Mouse (Mus musculus): ENCODE results near the gene Lhx8. TPM values are rescaled to one million over a fixed set of nuclear protein-coding genes. Genes with fewer than 3 reads are reported as not detected.

Lhx8 gene
- polyA plus RNA-seq, 1 experiment = 0.14 TPM

- no peak overlapping the region for H3K4me3 ChIP-seq (replicated peaks; ENCODE audit: extremely low read depth, low read depth, low read length)
- DNase-seq = no peak
- H3K4me1 ChIP-seq (ENCODE audit: control insufficient read depth, insufficient read depth, low read length) = peaks cover 4% of the 10 kb centered on the region
- TF ChIP-seq CTCF (IDR thresholded peaks at IDR 0.05; ENCODE audit: insufficient read depth, low read length) (no peak), POLR2A (IDR thresholded peaks at IDR 0.05; ENCODE audit: borderline replicate concordance, extremely low read depth, low read depth, low read length) (no peak)
- WGBS = 4% methylated on average over 86 of the region's 86 CpGs
These were observed 2.4 kb downstream of the Lhx8 start for GRCm38 (mm10) chr3:154327883-154328720.

GRCm38 (mm10) chr3:154327110-154327882, 3.2 kb downstream of the Lhx8 start:
- TF ChIP-seq POLR2A (IDR thresholded peaks at IDR 0.05; ENCODE audit: borderline replicate concordance, extremely low read depth, low read depth, low read length) (no peak), CTCF (IDR thresholded peaks at IDR 0.05; ENCODE audit: insufficient read depth, low read length) (no peak)
- Histone ChIP-seq H3K4me3 (replicated peaks; ENCODE audit: extremely low read depth, low read depth, low read length) (no peak overlapping the region), H3K4me1 (ENCODE audit: control insufficient read depth, insufficient read depth, low read length) (peaks cover 2% of the 10 kb centered on the region)
- no peak for DNase-seq
- 12% methylated on average over 13 of the region's 13 CpGs for WGBS

GRCm38 (mm10) chr3:154321921-154322574, 8.4 kb downstream of the Lhx8 start:
- no peak for DNase-seq
- 56% methylated on average over 13 of the region's 13 CpGs for WGBS
- no peaks in the 10 kb centered on the region for H3K4me1 ChIP-seq (ENCODE audit: control insufficient read depth, insufficient read depth, low read length)
- no peak overlapping the region for H3K4me3 ChIP-seq (replicated peaks; ENCODE audit: extremely low read depth, low read depth, low read length)
- TF ChIP-seq POLR2A (IDR thresholded peaks at IDR 0.05; ENCODE audit: borderline replicate concordance, extremely low read depth, low read depth, low read length) (no peak), CTCF (IDR thresholded peaks at IDR 0.05; ENCODE audit: insufficient read depth, low read length) (no peak)

- no peak for DNase-seq
- H3K4me1 ChIP-seq (ENCODE audit: control insufficient read depth, insufficient read depth, low read length) = no peaks in the 10 kb centered on the region
- no peak overlapping the region for H3K4me3 ChIP-seq (replicated peaks; ENCODE audit: extremely low read depth, low read depth, low read length)
- WGBS = 17% methylated on average over 5 of the region's 5 CpGs
- TF ChIP-seq CTCF (IDR thresholded peaks at IDR 0.05; ENCODE audit: insufficient read depth, low read length) (peak; percentile 59), POLR2A (IDR thresholded peaks at IDR 0.05; ENCODE audit: borderline replicate concordance, extremely low read depth, low read depth, low read length) (no peak)
These were observed 12.7 kb downstream of the Lhx8 start for GRCm38 (mm10) chr3:154317651-154318248.

GRCm38 (mm10) chr3:154305163-154305884, 25.1 kb downstream of the Lhx8 start:
- TF ChIP-seq CTCF (IDR thresholded peaks at IDR 0.05; ENCODE audit: insufficient read depth, low read length) (no peak), POLR2A (IDR thresholded peaks at IDR 0.05; ENCODE audit: borderline replicate concordance, extremely low read depth, low read depth, low read length) (no peak)
- no peak for DNase-seq
- Histone ChIP-seq H3K4me1 (ENCODE audit: control insufficient read depth, insufficient read depth, low read length) (no peaks in the 10 kb centered on the region), H3K4me3 (replicated peaks; ENCODE audit: extremely low read depth, low read depth, low read length) (no peak overlapping the region)
- WGBS = 51% methylated on average over 16 of the region's 16 CpGs

GRCm38 (mm10) chr3:154301102-154301501, 29.4 kb downstream of the Lhx8 start:
- TF ChIP-seq POLR2A (IDR thresholded peaks at IDR 0.05; ENCODE audit: borderline replicate concordance, extremely low read depth, low read depth, low read length) = no peak
- no peak for TF ChIP-seq CTCF (IDR thresholded peaks at IDR 0.05; ENCODE audit: insufficient read depth, low read length)
- no peaks in the 10 kb centered on the region for H3K4me1 ChIP-seq (ENCODE audit: control insufficient read depth, insufficient read depth, low read length)
- 60% methylated on average over 4 of the region's 4 CpGs for WGBS
- no peak overlapping the region for H3K4me3 ChIP-seq (replicated peaks; ENCODE audit: extremely low read depth, low read depth, low read length)
- no peak for DNase-seq

GRCm38 (mm10) chr3:154300006-154300405, 30.5 kb downstream of the Lhx8 start:
- TF ChIP-seq CTCF (IDR thresholded peaks at IDR 0.05; ENCODE audit: insufficient read depth, low read length) = no peak
- TF ChIP-seq POLR2A (IDR thresholded peaks at IDR 0.05; ENCODE audit: borderline replicate concordance, extremely low read depth, low read depth, low read length) = no peak
- Histone ChIP-seq H3K4me3 (replicated peaks; ENCODE audit: extremely low read depth, low read depth, low read length) (no peak overlapping the region), H3K4me1 (ENCODE audit: control insufficient read depth, insufficient read depth, low read length) (no peaks in the 10 kb centered on the region)
- WGBS = 89% methylated on average over 9 of the region's 9 CpGs
- DNase-seq = no peak

- no peaks in the 10 kb centered on the region for H3K4me1 ChIP-seq (ENCODE audit: control insufficient read depth, insufficient read depth, low read length)
- TF ChIP-seq POLR2A (IDR thresholded peaks at IDR 0.05; ENCODE audit: borderline replicate concordance, extremely low read depth, low read depth, low read length) = no peak
- TF ChIP-seq CTCF (IDR thresholded peaks at IDR 0.05; ENCODE audit: insufficient read depth, low read length) = no peak
- no peak overlapping the region for H3K4me3 ChIP-seq (replicated peaks; ENCODE audit: extremely low read depth, low read depth, low read length)
- no peak for DNase-seq
These were observed 32.0 kb downstream of the Lhx8 start for GRCm38 (mm10) chr3:154298490-154298889.

Data from lung, adult 2 months (tissue).